Mouse (Mus musculus) cerebellum, adult 11-12 months (tissue): ENCODE results near the gene Kif2b.

ENCODE experiments used
- DNase-seq: peaks from one replicate; pipeline ENCODE4 v3.0.0; 2022

Kif2b gene

DNA sequence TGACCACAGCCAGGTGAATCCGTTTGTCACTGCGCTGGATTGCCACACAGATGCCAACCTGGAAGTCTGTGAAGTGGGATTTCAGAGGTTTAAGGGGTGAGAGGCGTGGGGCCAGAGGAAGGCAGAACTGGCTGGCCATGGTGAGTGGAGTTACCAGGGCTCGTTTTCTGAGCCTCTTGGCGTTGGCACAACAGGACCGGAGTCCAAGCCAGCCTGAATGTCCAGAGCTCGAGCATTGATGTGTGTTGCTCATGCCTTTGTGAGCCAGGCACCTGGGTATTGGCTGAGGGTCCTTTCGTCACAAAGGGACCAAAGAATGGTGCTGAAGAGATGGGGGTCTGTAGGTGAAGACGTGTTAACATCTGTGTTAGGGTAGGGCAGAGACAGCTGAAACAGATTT lies at the start of gene Kif2b:
Gene Kif2b, minus strand, starts transcription at position 242 of the 400 bp plus-strand sequence.
- DNase-seq: no peak

GRCm38 (mm10) chr11:91593088-91593487 lies 15.7 kb upstream of the Kif2b start:
- no peak for DNase-seq

- no peak for DNase-seq
Observed at GRCm38 (mm10) chr11:91576856-91577255, 502 bp downstream of the Kif2b start.

GRCm38 (mm10) chr11:91575406-91575805 lies 2.0 kb downstream of the Kif2b start:
- DNase-seq: no peak

DNA sequence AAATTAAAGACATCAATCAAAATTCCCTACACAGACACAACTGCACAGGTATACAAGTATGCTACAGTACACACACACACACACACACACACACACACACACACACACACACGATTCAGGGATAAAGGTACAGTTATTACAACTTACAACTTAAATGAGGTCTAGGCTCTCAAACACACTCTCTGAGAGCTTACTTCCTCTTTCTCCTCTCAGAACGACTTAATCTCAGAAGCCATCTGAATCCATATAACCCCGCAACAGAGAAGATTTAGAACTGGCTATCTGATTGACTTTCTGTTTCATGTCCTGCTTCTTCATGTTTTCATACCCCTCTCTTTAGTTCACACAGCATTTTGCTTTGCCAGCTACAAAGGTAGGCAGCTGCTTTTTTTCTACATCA lies 2.9 kb downstream of the Kif2b start:
- no peak for DNase-seq

DNA sequence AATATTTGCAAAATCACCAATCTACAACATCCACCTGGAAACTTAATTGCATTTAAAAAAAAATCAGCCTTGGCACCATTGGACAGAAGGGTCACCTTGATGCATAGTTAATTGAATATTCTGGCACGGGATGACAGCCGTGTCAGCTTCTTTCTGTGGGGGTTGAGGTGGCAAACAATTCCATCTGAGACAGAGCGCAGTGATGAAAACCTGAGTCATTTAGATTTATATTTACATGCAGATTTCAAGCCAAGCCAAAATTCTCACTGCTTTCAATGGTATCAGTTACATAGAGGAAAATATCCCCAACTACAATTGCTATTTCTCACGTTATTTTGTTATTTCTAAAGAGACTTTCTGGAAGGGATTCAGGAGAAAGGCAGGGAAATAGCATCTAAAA lies 46.6 kb downstream of the Kif2b start:
- no peak for DNase-seq
